Mouse (Mus musculus) left cerebral cortex, adult 9 months (tissue): ENCODE results near the gene Gfra4.
"Not testable (repeated sequence)": the region's sequence is repeated elsewhere in the genome, so short reads cannot be mapped to it uniquely, and the experiment has no call there.

Source experiments
- DNase-seq, 2 experiments: peaks; one replicate each; pipeline ENCODE4 v3.0.0; 2022; ENCODE audit warnings: low spot score in 2 of 2

Gene Gfra4

DNA sequence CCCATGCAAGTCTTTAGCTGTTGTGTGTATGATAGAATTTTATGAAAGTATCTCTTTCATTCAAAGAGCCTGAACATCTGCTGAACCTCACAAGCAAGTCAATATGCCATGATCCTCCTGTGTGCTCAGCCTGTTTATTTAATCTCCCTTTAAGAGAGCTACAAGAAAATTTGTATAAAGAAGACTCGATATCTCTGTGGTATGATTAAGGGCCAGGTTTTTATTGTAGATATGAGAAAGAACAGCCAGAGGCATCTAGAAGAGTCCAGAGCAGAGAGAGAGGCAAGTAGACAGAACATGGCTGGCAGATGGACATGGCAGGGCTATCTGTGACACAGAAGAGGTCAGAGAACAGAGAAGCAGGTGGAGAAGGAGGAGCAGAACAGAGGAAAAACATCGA, 3.1 kb upstream of the Gfra4 start:
- no peak for DNase-seq

- DNase-seq, result no peak
These were observed 2.3 kb upstream of the Gfra4 start for GRCm38 (mm10) chr2:131044989-131045720.

- no peak for DNase-seq
These were observed 1.5 kb upstream of the Gfra4 start for GRCm38 (mm10) chr2:131044354-131044852.

DNA sequence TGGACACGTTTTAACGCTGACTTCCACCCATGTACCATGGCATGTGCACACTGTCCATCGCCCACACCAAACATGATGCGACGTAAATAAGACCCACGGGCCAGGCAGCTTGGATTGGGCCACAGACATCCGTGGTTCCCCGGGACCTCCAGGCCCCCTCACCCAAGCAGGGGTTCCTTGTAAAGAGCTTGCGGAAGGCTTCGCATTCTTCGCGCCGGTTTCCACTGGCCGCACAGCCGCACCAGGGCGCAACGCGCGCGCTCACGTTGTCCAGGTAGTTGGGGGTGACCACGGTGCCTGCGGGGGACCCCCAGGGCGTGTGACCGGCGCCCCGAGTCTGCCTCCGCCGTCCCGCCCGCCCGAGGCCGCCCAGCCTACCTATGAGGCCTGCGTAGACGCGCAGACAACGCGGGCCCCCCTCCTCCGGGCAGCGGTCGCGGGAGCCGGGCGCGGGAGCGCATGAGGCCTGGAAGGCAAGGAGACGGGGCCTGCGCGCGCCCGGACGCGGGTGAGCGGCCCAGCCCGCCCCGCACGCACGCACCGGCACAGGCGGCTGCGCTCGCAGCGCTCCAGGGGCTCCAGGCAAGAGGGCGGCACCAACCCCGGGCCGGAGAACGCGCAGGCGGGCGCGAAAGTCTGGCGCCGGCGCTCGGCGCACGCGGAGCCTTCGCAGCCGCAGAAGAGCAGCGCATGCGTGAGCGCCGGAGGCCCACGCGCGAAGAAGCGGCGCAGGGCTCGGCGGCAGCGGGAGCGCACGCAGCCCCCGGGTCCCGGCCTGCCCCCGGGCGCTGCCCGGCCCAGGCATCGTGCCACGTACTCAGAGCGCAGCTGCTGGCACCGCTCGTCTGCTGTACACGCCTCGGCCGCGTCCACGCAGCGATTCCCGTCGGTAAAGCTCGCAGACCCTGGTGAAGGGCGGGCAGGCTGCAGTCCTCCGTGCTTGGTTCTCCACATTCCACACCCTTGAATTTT, 1.7 kb downstream of the Gfra4 start:
- peak; percentile 75 to 76 for DNase-seq

DNA sequence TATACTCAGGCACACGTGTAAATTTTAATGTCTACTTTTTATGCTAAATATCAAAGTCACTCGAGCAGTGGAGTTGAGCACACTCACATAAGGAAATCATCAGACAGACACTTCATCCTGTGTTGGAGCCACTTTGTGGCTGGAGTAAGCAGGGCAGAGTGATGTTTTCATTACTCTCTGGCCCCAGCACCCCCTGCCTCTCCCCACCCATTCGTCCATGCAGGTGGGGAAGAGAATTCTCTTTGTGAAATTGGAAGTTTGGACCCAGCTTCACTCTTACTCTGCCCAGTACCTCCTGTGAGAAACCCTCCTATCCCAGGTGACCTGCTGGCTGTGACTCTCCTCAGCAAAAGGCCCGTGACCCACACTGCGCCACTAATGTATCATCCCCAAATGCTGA, 4.2 kb downstream of the Gfra4 start:
- DNase-seq, result no peak

GRCm38 (mm10) chr2:131038197-131038596, 4.7 kb downstream of the Gfra4 start:
- DNase-seq, result no peak

DNA sequence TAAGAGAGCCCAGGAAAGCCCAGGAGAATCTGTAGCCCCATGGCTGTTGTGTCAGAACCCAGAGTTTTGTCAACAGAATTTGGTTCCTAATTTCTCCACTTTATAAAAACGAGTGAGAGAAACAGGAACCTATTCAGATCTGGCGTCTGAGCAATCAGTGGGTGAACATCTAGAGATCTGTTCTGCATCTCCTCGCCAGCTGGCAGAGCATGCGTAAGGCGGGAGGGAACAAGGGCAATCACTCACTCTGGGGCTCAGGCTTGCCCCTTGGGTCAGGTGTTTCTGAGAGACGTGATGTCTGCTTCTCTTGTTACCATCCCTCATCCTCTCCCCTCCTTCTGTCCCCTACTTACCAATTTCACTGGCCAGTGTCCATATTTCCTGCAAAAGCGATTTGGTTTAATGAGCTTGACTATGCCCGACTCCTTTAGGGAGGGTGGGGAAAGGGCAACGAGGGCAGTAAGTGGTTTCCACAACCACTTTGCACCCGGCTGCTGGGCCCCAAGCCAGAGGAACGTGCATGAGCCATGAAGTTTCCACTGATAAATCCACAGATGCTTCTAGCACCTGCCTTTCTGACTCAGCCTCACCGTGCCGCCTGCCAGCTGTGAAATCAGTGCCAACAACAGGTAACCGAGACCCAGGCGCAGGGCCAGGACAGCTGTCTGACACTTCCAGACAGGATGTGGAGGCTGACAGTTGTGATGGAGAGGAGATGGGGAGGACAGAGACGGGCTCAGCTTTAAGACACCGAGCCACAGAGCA, 5.5 kb downstream of the Gfra4 start:
- peak in 1 of 2 experiments; percentile 49 for DNase-seq

GRCm38 (mm10) chr2:131036757-131037156, 6.1 kb downstream of the Gfra4 start:
- no peak for DNase-seq

DNA sequence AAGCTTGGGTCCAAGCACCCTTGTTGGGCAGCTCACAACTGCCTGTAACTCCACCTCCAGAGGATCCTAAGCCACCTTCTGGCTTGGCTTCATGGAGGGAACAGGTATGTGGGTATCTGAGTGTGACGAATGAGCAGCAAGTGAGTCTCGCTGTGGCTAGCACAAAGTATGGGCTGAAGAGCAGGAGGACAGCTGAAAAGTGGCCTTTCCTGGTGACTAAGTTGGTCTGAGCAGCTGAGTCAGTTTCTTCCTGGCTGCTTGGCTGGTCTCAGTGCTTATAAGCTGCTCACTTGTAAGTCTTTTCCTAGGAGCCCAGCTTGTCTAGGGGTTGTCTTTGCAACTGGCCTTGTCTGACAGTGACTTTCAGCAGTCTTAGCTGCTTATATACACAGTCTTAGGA, 6.5 kb downstream of the Gfra4 start:
- DNase-seq, result no peak

DNA sequence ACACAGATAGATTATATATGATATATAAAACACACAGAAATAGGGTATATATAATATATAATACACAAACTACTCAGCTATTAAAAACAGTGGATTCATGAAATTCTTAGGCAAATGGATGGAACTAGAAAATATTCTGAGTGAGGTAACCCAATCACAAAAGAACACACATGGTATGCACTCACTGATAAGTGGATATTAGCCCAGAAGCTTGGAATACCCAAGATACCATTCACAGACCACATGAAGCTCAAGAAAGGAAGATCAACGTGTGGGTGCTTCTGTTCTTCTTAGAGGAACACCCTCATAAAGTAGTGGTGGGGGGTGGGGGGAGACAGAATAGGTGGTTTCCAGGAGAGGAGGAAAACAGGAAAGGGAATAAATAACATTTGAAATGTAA, 11.5 kb downstream of the Gfra4 start:
- DNase-seq, result not testable (repeated sequence)

DNA sequence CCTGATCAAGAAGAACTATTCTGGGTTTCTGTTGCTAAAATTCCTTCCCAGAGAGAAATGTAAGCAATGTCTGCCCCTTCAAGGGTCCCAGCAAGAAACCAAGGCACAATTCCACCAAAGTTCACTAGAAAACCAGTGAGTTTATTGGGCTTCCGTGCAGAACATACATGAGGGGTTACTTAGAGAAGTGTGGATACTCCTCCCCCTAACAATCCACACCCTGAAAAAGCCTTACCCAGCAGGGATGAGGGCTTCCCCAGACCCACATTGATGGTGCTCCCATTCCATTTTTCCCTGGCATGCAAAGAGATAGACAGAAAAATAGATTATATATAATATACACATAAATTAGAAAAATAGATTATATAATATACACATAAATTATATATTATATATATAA, 11.9 kb downstream of the Gfra4 start:
- DNase-seq, result no peak

GRCm38 (mm10) chr2:131030561-131030960, 12.3 kb downstream of the Gfra4 start:
- DNase-seq, result no peak

GRCm38 (mm10) chr2:131029065-131029935, 13.6 kb downstream of the Gfra4 start:
- no peak for DNase-seq

DNA sequence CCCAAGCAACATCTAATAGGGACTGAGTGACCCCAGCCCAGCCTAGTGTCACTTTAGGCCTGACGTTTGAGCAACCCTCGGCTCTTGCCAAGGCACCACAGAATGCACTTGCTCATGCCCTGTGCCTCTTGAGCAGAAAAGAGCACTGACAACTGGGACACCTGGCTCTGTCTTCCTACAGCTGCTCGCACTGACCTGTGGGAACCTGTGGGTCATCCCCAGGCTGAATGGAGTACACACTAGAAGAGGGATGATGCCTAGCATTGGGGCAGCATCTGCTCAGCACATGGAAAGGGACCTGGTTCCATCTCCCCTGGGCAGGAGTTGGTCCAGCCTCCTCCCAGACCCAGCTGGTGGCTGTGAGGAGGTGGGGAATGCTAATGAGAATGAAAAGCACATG, 15.9 kb downstream of the Gfra4 start:
- no peak for DNase-seq

DNA sequence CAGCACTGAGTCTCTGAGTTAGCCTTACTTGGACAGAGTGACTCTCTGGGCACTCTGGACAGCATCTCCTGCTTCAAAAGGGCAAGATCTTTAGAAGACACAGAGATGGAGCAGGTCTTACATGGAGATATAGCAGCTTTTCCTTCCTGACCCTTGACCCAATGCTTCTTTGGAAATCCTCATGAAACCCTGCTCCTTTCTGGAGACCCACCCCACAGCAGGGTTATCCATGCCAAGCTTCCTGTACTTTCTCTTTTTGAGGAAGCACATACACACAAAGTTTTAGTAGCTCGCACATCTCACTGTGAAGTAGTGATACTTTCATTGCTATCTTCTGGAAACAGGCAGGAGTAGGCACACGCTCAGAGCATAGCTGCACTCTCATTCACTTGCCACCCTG, 17.7 kb downstream of the Gfra4 start:
- DNase-seq, result no peak

DNA sequence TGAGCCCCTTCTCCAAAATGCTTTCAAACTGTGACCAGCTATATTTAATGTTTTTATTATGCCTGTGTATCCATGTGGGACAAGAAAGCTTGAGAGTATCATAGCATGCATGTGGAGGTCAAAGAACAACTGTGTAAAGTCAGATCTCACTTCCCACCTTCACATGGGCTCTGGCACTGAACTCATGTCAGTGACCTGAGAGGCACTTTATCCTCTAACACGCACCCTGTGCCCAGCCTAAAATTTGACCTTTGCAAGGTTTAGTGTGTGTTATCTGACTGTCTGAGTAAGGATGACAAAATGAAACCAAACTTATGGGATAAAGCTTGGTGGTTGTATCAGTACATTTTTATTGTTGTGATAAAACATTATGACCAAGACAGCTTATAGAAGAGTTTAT, 32.3 kb downstream of the Gfra4 start:
- no peak for DNase-seq

- DNase-seq, result no peak
These were observed 33.8 kb downstream of the Gfra4 start for GRCm38 (mm10) chr2:131009123-131009522.

DNA sequence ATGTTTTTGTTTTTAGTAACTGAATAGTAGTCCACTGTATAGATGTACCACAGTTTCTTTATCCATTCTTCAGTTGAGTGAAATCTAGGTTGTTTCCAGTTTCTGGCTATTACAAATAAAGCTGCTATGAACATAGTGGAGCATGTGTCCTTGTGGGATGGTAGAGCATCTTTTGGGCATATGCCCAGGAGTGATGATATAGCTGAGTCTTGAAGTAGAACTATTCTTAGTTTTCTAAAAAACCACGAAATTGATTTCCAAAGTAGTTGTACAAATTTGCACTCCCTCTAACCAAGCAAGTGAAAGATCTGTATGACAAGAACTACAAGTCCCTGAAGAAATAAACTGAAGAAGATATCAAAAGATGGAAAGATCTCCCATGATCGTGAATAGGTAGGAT, 50.1 kb downstream of the Gfra4 start:
- peak in 1 of 2 experiments; percentile 51 for DNase-seq
